Mouse (Mus musculus) embryo, embryonic 10 days (tissue): ENCODE measurements around the gene Kdm1a.

Source experiments
- DNase-seq: peaks from one replicate; pipeline ENCODE4 v3.0.0-alpha.2; 2015; ENCODE audit warnings: low spot score

Kdm1a gene

GRCm38 (mm10) chr4:136602018-136602554 is 437 bp downstream of the Kdm1a start:
- peak; percentile 69 for DNase-seq

- peak; percentile 53 for DNase-seq
These were observed 1.0 kb downstream of the Kdm1a start for GRCm38 (mm10) chr4:136601476-136601875.

- no peak for DNase-seq
These were observed 2.0 kb downstream of the Kdm1a start for GRCm38 (mm10) chr4:136600536-136600935.

- DNase-seq: no peak
These were observed 2.7 kb downstream of the Kdm1a start for GRCm38 (mm10) chr4:136599869-136600268.

- no peak for DNase-seq
These were observed 4.2 kb downstream of the Kdm1a start for GRCm38 (mm10) chr4:136598268-136598876.

GRCm38 (mm10) chr4:136595221-136595620 is 7.3 kb downstream of the Kdm1a start:
- DNase-seq: no peak

GRCm38 (mm10) chr4:136594006-136594405 is 8.5 kb downstream of the Kdm1a start:
- no peak for DNase-seq

- peak; percentile 28 for DNase-seq
These were observed 10.4 kb downstream of the Kdm1a start for GRCm38 (mm10) chr4:136592111-136592510.

- DNase-seq: no peak
These were observed 14.5 kb downstream of the Kdm1a start for GRCm38 (mm10) chr4:136588003-136588402.

GRCm38 (mm10) chr4:136587221-136587827 is 15.2 kb downstream of the Kdm1a start:
- DNase-seq: no peak

- DNase-seq: no peak
These were observed 20.6 kb downstream of the Kdm1a start for GRCm38 (mm10) chr4:136581885-136582284.

- DNase-seq: no peak
These were observed 32.5 kb downstream of the Kdm1a start for GRCm38 (mm10) chr4:136569998-136570397.

- DNase-seq: no peak
These were observed 33.9 kb downstream of the Kdm1a start for GRCm38 (mm10) chr4:136568629-136569028.

- no peak for DNase-seq
These were observed 39.8 kb downstream of the Kdm1a start for GRCm38 (mm10) chr4:136562755-136563154.

GRCm38 (mm10) chr4:136560270-136560991 is 42.1 kb downstream of the Kdm1a start:
- no peak for DNase-seq

GRCm38 (mm10) chr4:136559690-136560089 is 42.8 kb downstream of the Kdm1a start:
- DNase-seq: no peak

GRCm38 (mm10) chr4:136557638-136558037 is 44.9 kb downstream of the Kdm1a start:
- no peak for DNase-seq

- DNase-seq: no peak
These were observed 49.4 kb downstream of the Kdm1a start for GRCm38 (mm10) chr4:136553108-136553507.

GRCm38 (mm10) chr4:136548381-136548801 is 54.1 kb downstream of the Kdm1a start:
- DNase-seq: no peak

GRCm38 (mm10) chr4:136547721-136548120 is 54.8 kb downstream of the Kdm1a start:
- no peak for DNase-seq

- DNase-seq: no peak
These were observed 56.1 kb downstream of the Kdm1a start for GRCm38 (mm10) chr4:136546279-136547045.

- DNase-seq: no peak
These were observed 57.4 kb downstream of the Kdm1a start for GRCm38 (mm10) chr4:136545151-136545550.
